Mouse (Mus musculus): ENCODE measurements around the gene Eif4b.
A peak's percentile ranks its signal among the peaks of the same experiment; 100 is the strongest.
"Not testable (repeated sequence)": the region's sequence is repeated elsewhere in the genome, so short reads cannot be mapped to it uniquely, and the experiment has no call there.

Gene Eif4b

GRCm38 (mm10) chr15:102074876-102075585 is 1.5 kb downstream of the Eif4b start:
- DNase-seq (ENCODE audit: low spot score in 2 of 2), result no peak

GRCm38 (mm10) chr15:102077111-102077677 is 3.6 kb downstream of the Eif4b start:
- no peak for DNase-seq (ENCODE audit: low spot score in 2 of 2)

- no peak for DNase-seq (ENCODE audit: low spot score in 2 of 2)
These were observed 5.6 kb downstream of the Eif4b start for GRCm38 (mm10) chr15:102079221-102079620.

GRCm38 (mm10) chr15:102079924-102080323 is 6.4 kb downstream of the Eif4b start:
- not testable (repeated sequence) for DNase-seq (ENCODE audit: low spot score in 2 of 2)

- no peak for DNase-seq (ENCODE audit: low spot score in 2 of 2)
These were observed 6.9 kb downstream of the Eif4b start for GRCm38 (mm10) chr15:102080429-102080828.

GRCm38 (mm10) chr15:102082148-102082547 is 8.6 kb downstream of the Eif4b start:
- DNase-seq (ENCODE audit: low spot score in 2 of 2), result no peak

- no peak for DNase-seq (ENCODE audit: low spot score in 2 of 2)
These were observed 9.5 kb downstream of the Eif4b start for GRCm38 (mm10) chr15:102083028-102083427.

GRCm38 (mm10) chr15:102089914-102090585 is 16.5 kb downstream of the Eif4b start:
- no peak for DNase-seq (ENCODE audit: low spot score in 2 of 2)

GRCm38 (mm10) chr15:102091063-102091679 is 17.6 kb downstream of the Eif4b start:
- DNase-seq (ENCODE audit: low spot score in 2 of 2), result no peak

- no peak for DNase-seq (ENCODE audit: low spot score in 2 of 2)
These were observed 18.1 kb downstream of the Eif4b start for GRCm38 (mm10) chr15:102091688-102092087.

- no peak for DNase-seq (ENCODE audit: low spot score in 2 of 2)
These were observed 18.6 kb downstream of the Eif4b start for GRCm38 (mm10) chr15:102092222-102092621.

GRCm38 (mm10) chr15:102094157-102094556 is 20.6 kb downstream of the Eif4b start:
- no peak for DNase-seq (ENCODE audit: low spot score in 2 of 2)

GRCm38 (mm10) chr15:102094988-102095387 is 21.4 kb downstream of the Eif4b start:
- no peak for DNase-seq (ENCODE audit: low spot score in 2 of 2)

- no peak for DNase-seq (ENCODE audit: low spot score in 2 of 2)
These were observed 23.8 kb downstream of the Eif4b start for GRCm38 (mm10) chr15:102097147-102097915.

- no peak for DNase-seq (ENCODE audit: low spot score in 2 of 2)
These were observed 24.5 kb downstream of the Eif4b start for GRCm38 (mm10) chr15:102097991-102098555.

- no peak for DNase-seq (ENCODE audit: low spot score in 2 of 2)
These were observed 25.7 kb downstream of the Eif4b start for GRCm38 (mm10) chr15:102099260-102099659.

- DNase-seq (ENCODE audit: low spot score in 2 of 2), result no peak
These were observed 26.2 kb downstream of the Eif4b start for GRCm38 (mm10) chr15:102099771-102100160.

GRCm38 (mm10) chr15:102100161-102100981 is 26.8 kb downstream of the Eif4b start, which contains the start of gene Tns2:
Gene Tns2, plus strand, starts transcription at chr15:102100413.
- DNase-seq (ENCODE audit: low spot score in 2 of 2), result peak; percentile 53 to 56

GRCm38 (mm10) chr15:102100996-102101671 is 27.6 kb downstream of the Eif4b start:
- DNase-seq (ENCODE audit: low spot score in 2 of 2), result no peak

Data from spleen, postnatal 36 days (tissue).